Mouse (Mus musculus) cortical plate, adult 2 months (tissue): ENCODE data around the gene Foxo6.

Experiments
- CTCF ChIP-seq: fragments of 200-500 bp; IDR thresholded peaks from 2 replicates; pipeline ENCODE4 v1.5.1; 2011; ENCODE audit warnings: mild to moderate bottlenecking, control low read depth, low read length; ENCODE audit not compliant: insufficient read depth; ENCODE audit errors: extremely low read depth
- POLR2A ChIP-seq: fragments of 200-500 bp; IDR thresholded peaks from 2 replicates; pipeline ENCODE4 v1.6.1; 2011; ENCODE audit warnings: mild to moderate bottlenecking, low read length, control low read depth; ENCODE audit not compliant: insufficient read depth; ENCODE audit errors: extremely low read depth

DNA sequence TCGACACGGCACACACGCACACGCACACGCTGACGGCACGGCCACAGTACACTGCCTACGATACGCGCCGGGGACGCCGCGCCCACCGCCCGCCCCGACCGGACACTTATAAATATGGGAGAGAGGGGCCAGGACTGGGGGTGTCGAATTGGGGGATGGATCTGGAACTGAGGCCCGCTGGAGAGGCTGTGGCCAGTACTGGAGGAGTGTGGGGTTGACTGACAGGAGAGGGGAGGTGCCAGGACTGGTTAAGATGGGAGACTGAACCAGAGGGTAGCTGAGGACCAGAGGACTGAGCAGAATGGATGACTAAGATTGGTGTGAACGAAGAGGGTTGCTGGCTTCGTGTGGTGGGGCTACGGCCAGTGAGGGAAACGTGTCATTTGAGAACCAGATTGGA, 20.0 kb downstream of the Foxo6 start:
- TF ChIP-seq POLR2A (no peak), CTCF (no peak)
